Mouse (Mus musculus) limb, embryonic 11.5 days (tissue): ENCODE results near the gene Atpaf1. TPM values are rescaled to one million over a fixed set of nuclear protein-coding genes. Genes with fewer than 3 reads are reported as not detected.

Source experiments
- ATAC-seq: fragments of 200-750 bp; cut with Nextera tagmentation; 2 replicates; pipeline ENCODE4 v1.8.0; 2017; ENCODE audit warnings: low read depth; ENCODE audit not compliant: insufficient number of reproducible peaks, low FRiP score, low TSS enrichment
- DNase-seq: peaks from one replicate; pipeline ENCODE4 v3.0.0-alpha.2; 2015; ENCODE audit warnings: low spot score
- H3K27ac ChIP-seq: fragments of 300-500 bp; sonication (generic); replicated peaks from 2 replicates; pipeline ENCODE4 v1.5.1; 2014; ENCODE audit warnings: low read depth, mild to moderate bottlenecking, low read length
- H3K27me3 ChIP-seq: fragments of 300-500 bp; sonication (generic); 2 replicates; pipeline ENCODE4 v1.6.1; 2014; ENCODE audit warnings: mild to moderate bottlenecking, low read length, mixed read lengths; ENCODE audit not compliant: control insufficient read depth, insufficient read depth
- H3K36me3 ChIP-seq: fragments of 300-500 bp; sonication (generic); 2 replicates; pipeline ENCODE4 v1.6.1; 2014; ENCODE audit warnings: mild to moderate bottlenecking, low read length, moderate library complexity, mixed read lengths; ENCODE audit not compliant: control insufficient read depth, insufficient read depth
- H3K4me1 ChIP-seq: fragments of 300-500 bp; sonication (generic); 2 replicates; pipeline ENCODE4 v1.6.1; 2014; ENCODE audit warnings: low read length, mixed read lengths; ENCODE audit not compliant: control insufficient read depth, insufficient read depth
- H3K4me2 ChIP-seq: fragments of 300-500 bp; sonication (generic); 2 replicates; pipeline ENCODE4 v1.6.1; 2014; ENCODE audit warnings: low read depth, mild to moderate bottlenecking, moderate library complexity; ENCODE audit not compliant: severe bottlenecking
- H3K4me3 ChIP-seq: fragments of 300-500 bp; sonication (generic); 2 replicates; pipeline ENCODE4 v1.5.1; 2014; ENCODE audit warnings: low read depth, low read length
- H3K9ac ChIP-seq: fragments of 300-500 bp; sonication (generic); 2 replicates; pipeline ENCODE4 v1.6.1; 2014; ENCODE audit warnings: mild to moderate bottlenecking, low read length
- H3K9me3 ChIP-seq: fragments of 300-500 bp; sonication (generic); 2 replicates; pipeline ENCODE4 v1.6.1; 2016; ENCODE audit warnings: low read length; ENCODE audit not compliant: control insufficient read depth
- WGBS: fragments of 180-500 bp; shearing (Covaris S2); extraction: QIAGEN DNeasy Blood & Tissue Kit; methylation state at CpG from one replicate; pipeline ENCODE4 v1.1.7; 2014; 5-methylcytosine and 5-hydroxymethylcytosine counted together
- polyA plus RNA-seq: library from polyadenylated mRNA; unstranded; fragments of >200 nt; fragmentation: Nextera tagmentation; extraction: Ambion mirVana; gene quantifications from 2 replicates; pipeline ENCODE4 v1.2.1, GENCODE M21; 2014

Gene Atpaf1
- polyA plus RNA-seq, 1 experiment from 2014 or later = 58.7 TPM

DNA sequence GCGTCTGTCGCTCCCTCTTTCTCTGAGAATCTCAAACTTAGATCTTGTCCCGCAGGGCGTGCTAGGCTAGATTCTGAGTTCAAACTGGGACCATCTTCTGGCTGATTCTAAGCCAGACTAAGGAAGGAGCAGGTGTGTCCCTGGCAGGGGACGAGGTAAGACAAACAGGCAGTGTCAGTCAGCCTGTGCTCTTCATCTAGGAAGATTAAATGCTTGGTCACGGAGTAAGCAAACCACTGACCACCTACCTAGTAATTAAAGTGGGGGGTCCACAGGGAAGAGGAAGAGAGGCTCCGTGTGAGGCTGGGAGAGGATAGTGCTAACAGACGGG, 43.9 kb downstream of the Atpaf1 start:
- no peaks in the 10 kb centered on the region for H3K36me3 ChIP-seq
- H3K9ac ChIP-seq = no peak overlapping the region; the same call in 1 of the 2 replicates
- H3K4me1 ChIP-seq = no peaks in the 10 kb centered on the region
- peak overlapping the region; percentile 60 for H3K4me3 ChIP-seq
- no peak overlapping the region for H3K27ac ChIP-seq
- H3K27me3 ChIP-seq = no peaks in the 10 kb centered on the region
- peak overlapping the region; percentile 65 for H3K4me2 ChIP-seq
- H3K9me3 ChIP-seq = no peaks in the 10 kb centered on the region
- ATAC-seq (peak; percentile 20; the same call in 1 of the 2 replicates), DNase-seq (no peak)
- WGBS = 9% methylated on average over 8 of the region's 8 CpGs

- ATAC-seq (no peak), DNase-seq (no peak)
- Histone ChIP-seq H3K4me3 (no peak overlapping the region), H3K4me1 (no peaks in the 10 kb centered on the region), H3K27me3 (no peaks in the 10 kb centered on the region), H3K27ac (no peak overlapping the region), H3K36me3 (no peaks in the 10 kb centered on the region), H3K9ac (no peak overlapping the region), H3K9me3 (no peaks in the 10 kb centered on the region), H3K4me2 (no peak overlapping the region)
- 80% methylated on average over 5 of the region's 5 CpGs for WGBS
Observed at GRCm38 (mm10) chr4:115830491-115830890, 45.9 kb downstream of the Atpaf1 start.

DNA sequence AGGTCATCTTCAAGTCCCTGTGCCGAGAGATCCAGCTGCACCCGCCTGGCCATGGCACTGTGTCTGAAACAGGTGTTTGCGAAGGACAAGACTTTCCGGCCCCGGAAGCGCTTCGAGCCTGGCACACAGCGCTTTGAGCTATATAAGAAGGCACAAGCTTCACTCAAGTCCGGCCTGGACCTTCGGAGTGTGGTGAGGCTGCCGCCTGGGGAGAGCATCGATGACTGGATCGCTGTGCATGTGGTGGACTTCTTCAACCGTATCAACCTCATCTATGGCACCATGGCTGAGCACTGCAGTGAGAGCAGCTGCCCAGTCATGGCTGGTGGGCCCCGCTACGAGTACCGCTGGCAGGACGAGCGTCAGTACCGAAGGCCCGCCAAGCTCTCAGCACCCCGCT, 46.6 kb downstream of the Atpaf1 start:
- H3K36me3 ChIP-seq = no peaks in the 10 kb centered on the region
- H3K4me1 ChIP-seq = no peaks in the 10 kb centered on the region
- DNase-seq (no peak), ATAC-seq (no peak)
- no peak overlapping the region for H3K4me3 ChIP-seq
- H3K27me3 ChIP-seq = no peaks in the 10 kb centered on the region
- no peak overlapping the region for H3K4me2 ChIP-seq
- WGBS = 95% methylated on average over 22 of the region's 22 CpGs
- H3K9me3 ChIP-seq = no peaks in the 10 kb centered on the region
- no peak overlapping the region for H3K27ac ChIP-seq
- no peak overlapping the region for H3K9ac ChIP-seq

GRCm38 (mm10) chr4:115832040-115832439, 47.4 kb downstream of the Atpaf1 start:
- no peak overlapping the region for H3K4me3 ChIP-seq
- DNase-seq = no peak
- WGBS = 73% methylated on average over 2 of the region's 2 CpGs
- H3K27ac ChIP-seq = no peak overlapping the region
- H3K36me3 ChIP-seq = no peaks in the 10 kb centered on the region
- H3K9me3 ChIP-seq = no peaks in the 10 kb centered on the region
- no peak overlapping the region for H3K9ac ChIP-seq
- no peaks in the 10 kb centered on the region for H3K27me3 ChIP-seq
- ATAC-seq = no peak
- no peaks in the 10 kb centered on the region for H3K4me1 ChIP-seq
- no peak overlapping the region for H3K4me2 ChIP-seq

- Histone ChIP-seq H3K36me3 (no peaks in the 10 kb centered on the region), H3K9me3 (no peaks in the 10 kb centered on the region), H3K4me1 (no peaks in the 10 kb centered on the region), H3K9ac (no peak overlapping the region), H3K27ac (no peak overlapping the region), H3K27me3 (no peaks in the 10 kb centered on the region), H3K4me3 (no peak overlapping the region), H3K4me2 (no peak overlapping the region)
- no peak for DNase-seq
- ATAC-seq = no peak
- 76% methylated on average over 2 of the region's 2 CpGs for whole genome bisulfite sequencing
Observed at GRCm38 (mm10) chr4:115835576-115835975, 51.0 kb downstream of the Atpaf1 start.

DNA sequence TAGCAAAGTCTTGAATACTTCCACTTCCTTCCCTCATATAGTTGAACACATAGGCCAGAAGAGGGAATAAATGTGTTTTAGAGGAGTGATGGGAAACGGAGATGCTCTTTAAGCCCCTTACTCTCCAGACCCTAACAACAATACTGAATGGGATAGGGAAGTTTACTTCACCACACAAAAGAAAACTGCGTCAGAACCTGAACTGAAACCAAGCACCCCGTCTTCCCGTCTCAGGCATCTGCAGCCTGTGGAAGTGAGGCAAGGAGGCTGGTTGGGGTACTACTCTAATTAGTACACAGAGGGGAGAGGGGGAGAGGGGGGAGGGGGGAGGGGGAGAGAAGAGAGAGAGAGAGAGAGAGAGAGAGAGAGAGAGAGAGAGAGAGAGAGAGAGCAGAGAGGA, 53.6 kb downstream of the Atpaf1 start:
- no peaks in the 10 kb centered on the region for H3K9me3 ChIP-seq
- WGBS = 77% methylated on average over 4 of the region's 4 CpGs
- H3K4me3 ChIP-seq = no peak overlapping the region
- H3K27me3 ChIP-seq = no peaks in the 10 kb centered on the region
- no peak for ATAC-seq
- no peaks in the 10 kb centered on the region for H3K4me1 ChIP-seq
- H3K9ac ChIP-seq = no peak overlapping the region
- H3K4me2 ChIP-seq = peak overlapping the region; percentile 64; the same call in 1 of the 2 replicates
- no peak overlapping the region for H3K27ac ChIP-seq
- no peak for DNase-seq
- H3K36me3 ChIP-seq = no peaks in the 10 kb centered on the region

- Histone ChIP-seq H3K9me3 (no peaks in the 10 kb centered on the region), H3K4me3 (peak within 1 kb of the TSS; percentile 56), H3K9ac (peak within 1 kb of the TSS; percentile 74), H3K27ac (0 out of 2 replicates have a peak within 1 kb of the TSS, but pooled peaks have one; percentile 21), H3K4me1 (0 out of 2 replicates have a peak, but pooled peaks cover 3% of the 10 kb centered on the region), H3K36me3 (no peaks in the 10 kb centered on the region), H3K4me2 (peak within 1 kb of the TSS; percentile 64), H3K27me3 (no peaks in the 10 kb centered on the region)
- 2% methylated on average over 51 of the region's 51 CpGs for WGBS
- DNase-seq (peak; percentile 96), ATAC-seq (peak; percentile 96)
Observed at GRCm38 (mm10) chr4:115838696-115839641, 54.4 kb downstream of the Atpaf1 start, which contains the start of gene Mknk1. Gene Mknk1, plus strand, starts transcription at chr4:115839198.

DNA sequence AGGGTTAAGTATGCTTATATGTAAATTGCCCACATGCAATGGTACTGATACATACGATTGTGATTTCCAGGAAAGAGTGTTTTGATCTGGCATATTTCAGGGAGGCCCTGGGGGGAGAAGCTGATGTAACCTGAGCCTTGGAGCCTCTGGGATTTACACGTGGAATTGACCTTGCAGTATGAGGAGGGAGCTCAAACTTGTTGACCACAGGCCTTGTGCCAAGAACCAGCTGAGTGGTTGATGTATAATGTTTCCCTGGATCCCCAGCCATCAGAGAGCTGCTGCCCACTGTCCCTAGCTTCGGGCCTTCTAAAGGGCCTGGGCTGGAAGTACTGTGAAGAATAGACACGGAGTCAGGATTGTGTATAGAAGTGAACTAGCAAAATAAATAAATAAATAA, 55.3 kb downstream of the Atpaf1 start:
- no peaks in the 10 kb centered on the region for H3K36me3 ChIP-seq
- H3K4me2 ChIP-seq = peak overlapping the region; percentile 64
- H3K9me3 ChIP-seq = no peaks in the 10 kb centered on the region
- peak overlapping the region; percentile 56; the same call in 1 of the 2 replicates for H3K4me3 ChIP-seq
- 0 out of 2 replicates have a peak, but pooled peaks cover 7% of the 10 kb centered on the region for H3K4me1 ChIP-seq
- DNase-seq (no peak), ATAC-seq (no peak)
- H3K9ac ChIP-seq = no peak overlapping the region
- H3K27me3 ChIP-seq = no peaks in the 10 kb centered on the region
- WGBS = 54% methylated on average over 4 of the region's 4 CpGs
- H3K27ac ChIP-seq = no peak overlapping the region
